Mouse (Mus musculus) lung, postnatal 0 days (tissue): ENCODE measurements at regions not wholly inside any gene's neighbourhood (a gene's known extent, or its start where the extent isn't known, plus 50 kb on each side); places are given as distances from the start of the nearest gene placed in this dataset.

Source experiments
- CTCF ChIP-seq: IDR thresholded peaks from 2 replicates; pipeline ENCODE4 v1.5.1; 2016; ENCODE audit warnings: antibody characterized with exemption, mild to moderate bottlenecking
- EP300 ChIP-seq: IDR thresholded peaks from 2 replicates; pipeline ENCODE4 v1.6.1; 2016; ENCODE audit warnings: antibody characterized with exemption, mild to moderate bottlenecking, control low read depth

DNA sequence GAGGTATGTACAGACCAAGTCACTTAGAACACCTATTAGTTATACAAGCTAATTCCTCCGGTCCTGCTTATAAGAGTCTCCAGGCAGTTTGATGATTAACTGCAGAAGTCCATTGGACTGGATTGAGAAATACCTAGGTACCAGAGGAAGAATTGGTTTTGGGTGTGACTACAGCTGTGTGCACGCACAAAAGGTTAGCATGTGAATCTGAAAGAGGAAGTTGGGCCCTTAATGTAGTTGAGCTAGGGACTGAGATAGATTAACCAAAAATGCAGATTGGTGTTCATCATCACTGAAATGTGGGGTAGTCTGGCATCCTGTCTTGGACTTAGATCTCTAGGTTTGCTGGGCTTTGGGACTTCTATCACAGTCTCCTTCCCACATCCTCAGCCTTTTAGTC is 100.8 kb upstream of the Smarca2 start:
- no peak for TF ChIP-seq CTCF
- TF ChIP-seq EP300 = no peak
